Mouse (Mus musculus): ENCODE measurements around the gene Pvr.

GRCm38 (mm10) chr7:19871137-19871621, 49.8 kb downstream of the Pvr start:
- TF ChIP-seq CTCF (IDR thresholded peaks at IDR 0.05; ENCODE audit: extremely low read depth, insufficient read depth, low read length) (no peak), POLR2A (IDR thresholded peaks at IDR 0.05; ENCODE audit: extremely low read depth, insufficient read depth, low read length) (no peak)
